Mouse (Mus musculus): ENCODE results near the gene Anxa1.
A peak's percentile ranks its signal among the peaks of the same experiment; 100 is the strongest.

DNA sequence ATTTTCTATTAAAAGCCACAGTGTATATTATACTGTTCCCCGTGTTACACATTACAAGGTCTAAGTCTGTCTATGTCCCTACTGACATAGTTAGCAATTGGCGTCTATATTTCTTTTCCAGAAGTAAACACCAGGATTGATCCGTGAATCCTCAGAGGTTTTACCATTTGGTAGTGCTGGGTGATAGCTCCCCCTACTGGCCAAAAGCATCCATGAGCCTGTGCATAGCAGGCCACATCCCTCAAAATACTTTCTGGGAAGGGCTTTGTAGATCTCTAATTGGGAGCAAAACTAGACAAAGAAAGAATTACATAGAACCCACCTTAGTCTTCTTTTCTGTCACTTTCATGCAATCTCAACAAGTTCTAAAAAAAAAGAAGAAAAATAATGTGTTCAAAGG, 43.8 kb upstream of the Anxa1 start:
- TF ChIP-seq CTCF (IDR thresholded peaks at IDR 0.05; ENCODE audit: control insufficient read depth, insufficient read depth, insufficient replicate concordance, low read depth, low read length) (peak; percentile 58; the same call in 1 of the 2 replicates), POLR2A (IDR thresholded peaks at IDR 0.05; ENCODE audit: control insufficient read depth, low read depth, low read length) (no peak)

Data from testis, adult 2 months (tissue).